Mouse (Mus musculus): Measurements from ENCODE around the gene Agap1.

Agap1 gene

DNA sequence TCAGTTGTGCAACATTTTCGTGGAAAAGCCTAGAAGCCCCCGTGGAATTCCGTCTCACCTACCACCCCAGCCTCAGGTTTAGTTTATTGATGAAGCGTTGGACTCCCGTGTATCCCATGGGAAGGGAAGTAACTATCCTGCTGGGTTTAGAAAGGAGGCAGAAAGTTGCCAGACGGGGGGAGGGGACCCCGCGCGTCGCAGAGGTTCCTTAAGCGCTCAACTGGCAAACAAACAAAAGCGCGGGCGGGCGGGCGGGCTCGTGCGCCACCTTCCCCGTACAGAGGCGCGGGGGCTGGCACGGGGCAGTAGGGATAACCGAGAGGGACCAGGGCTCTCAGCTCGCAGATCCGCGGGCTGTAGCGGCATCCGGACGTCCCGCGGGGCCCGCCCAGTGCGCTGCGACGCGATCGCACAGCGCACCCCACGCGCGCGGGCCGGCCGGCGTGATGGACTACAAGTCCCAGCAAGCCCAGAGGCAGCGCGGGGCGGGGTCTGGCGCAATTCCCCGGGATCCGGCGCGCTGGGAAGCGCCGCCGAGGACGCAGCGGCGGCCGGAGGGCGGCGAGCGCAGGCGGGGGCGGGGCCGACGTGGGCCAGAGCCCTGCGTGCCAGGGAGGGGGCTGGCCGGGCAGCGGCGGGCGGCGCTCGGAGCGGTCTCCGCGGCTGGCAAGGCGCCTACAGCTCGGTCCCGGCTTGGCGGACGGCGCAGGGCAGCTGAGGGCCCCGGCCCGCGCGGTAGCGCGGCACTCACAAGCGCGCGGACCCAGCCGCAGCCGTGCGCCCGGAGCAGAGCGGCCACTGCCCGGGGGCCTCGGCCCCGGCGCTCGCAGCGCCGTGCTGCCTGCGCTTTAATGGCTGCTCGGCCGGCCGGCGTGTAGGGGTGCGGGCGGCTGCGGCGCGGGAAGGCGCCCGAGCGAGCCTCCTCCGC lies at the start of gene Agap1:
Gene Agap1, plus strand, starts transcription at position 611 of the 928 bp plus-strand sequence.
- DNase-seq, result peak; percentile 96

DNA sequence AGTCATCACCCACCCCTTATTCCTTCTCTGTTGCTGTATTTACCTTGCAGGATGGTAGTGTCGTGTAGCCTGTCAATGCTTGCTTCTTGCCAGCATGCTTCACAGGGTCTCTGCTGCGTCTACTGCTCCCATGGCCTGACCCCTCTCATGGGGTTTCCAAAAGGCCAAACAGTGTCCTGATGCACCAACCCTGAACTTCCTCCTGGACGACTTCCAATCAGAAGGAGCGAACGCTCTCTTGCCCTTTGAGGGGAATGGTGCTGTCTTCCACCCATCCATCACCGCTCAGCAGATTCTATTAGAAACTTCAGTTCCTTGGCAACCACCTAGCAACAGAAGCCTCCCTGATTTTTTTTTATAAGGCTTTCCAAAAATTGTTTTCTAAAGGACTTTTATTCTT lies 48.6 kb upstream of the Agap1 start:
- DNase-seq, result no peak

- no peak for DNase-seq
Observed at GRCm38 (mm10) chr1:89407986-89408385, 46.6 kb upstream of the Agap1 start.

- peak; percentile 82 for DNase-seq
Observed at GRCm38 (mm10) chr1:89413122-89413521, 41.5 kb upstream of the Agap1 start.

DNA sequence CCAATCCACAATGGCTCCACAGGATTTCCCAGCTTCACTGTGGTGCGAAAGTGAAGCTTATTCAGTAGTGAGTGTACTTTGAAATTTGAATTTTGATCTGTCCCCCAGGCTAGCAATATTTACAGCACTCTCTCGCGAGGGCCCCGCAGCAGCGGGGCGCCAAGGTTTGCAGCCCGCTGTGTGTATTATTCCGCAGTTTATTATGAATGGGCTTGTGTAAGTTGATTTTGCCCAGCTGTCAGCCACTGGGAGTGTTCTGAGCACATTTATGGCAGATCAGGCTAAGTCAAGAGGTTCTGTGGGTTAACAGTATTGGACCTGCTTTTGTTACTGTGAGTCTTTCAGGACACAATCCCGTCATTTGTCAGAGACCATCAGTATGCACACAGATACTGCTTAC lies 40.0 kb upstream of the Agap1 start:
- no peak for DNase-seq

- no peak for DNase-seq
Observed at GRCm38 (mm10) chr1:89416929-89417328, 37.7 kb upstream of the Agap1 start.

DNA sequence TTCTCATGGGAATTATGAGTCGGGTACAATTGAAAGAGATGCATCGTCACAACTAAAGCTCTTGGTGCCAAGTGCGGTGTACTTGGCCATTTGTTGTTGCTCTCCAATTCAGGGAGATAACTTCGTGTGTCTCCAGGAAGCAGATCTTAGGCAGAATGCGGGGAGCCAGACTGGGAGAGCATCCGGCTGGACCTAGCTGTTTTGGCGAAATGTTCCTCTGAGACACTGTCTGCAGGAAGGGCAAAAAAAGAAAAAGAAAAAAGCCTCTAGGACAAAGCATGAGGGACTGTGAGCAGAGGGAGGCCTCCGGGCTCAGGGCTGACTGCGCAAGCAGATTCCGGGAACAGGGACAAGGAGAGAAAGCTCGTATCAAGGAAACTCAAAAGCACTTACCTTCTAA lies 34.0 kb upstream of the Agap1 start:
- no peak for DNase-seq

- peak; percentile 80 for DNase-seq
Observed at GRCm38 (mm10) chr1:89421401-89421800, 33.2 kb upstream of the Agap1 start.

DNA sequence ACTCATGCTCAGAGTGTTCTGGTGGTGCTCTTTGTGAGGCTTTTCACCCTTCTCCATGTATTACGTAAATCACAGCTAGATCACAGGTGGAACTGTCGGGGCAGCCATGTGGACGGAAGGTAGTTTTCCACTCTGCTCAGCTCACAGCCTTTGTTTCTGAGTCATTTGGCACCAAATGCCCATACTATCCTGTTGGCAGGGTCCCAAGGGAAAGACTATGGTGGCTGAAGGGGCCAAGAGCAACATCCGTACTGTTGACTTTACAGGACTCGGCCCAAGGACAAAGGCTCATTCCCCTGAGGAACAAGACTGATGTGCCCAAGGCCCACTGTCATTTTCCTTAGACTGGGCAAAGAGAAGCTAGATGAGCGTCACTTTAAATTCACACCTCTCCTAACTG lies 30.0 kb upstream of the Agap1 start:
- peak; percentile 72 for DNase-seq

DNA sequence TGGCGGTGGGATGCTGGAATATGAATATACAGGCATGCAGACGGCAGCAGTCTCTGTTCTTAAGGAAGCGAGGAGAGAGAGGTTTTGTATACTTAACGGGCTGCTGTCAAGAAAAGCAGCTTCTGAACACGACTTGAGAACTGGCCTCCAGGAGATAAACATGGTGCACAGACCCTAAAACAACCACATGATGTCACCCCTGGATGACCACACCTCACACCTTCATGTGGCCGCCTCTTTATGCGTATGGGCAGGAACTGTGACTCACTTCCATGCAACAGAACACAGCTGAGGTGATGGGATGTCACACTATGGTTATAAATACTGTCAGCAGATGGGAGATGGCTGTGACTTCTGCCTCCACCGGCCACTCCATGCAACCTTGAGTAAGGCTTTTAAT lies 28.5 kb upstream of the Agap1 start:
- DNase-seq, result no peak

GRCm38 (mm10) chr1:89428671-89429070 lies 25.9 kb upstream of the Agap1 start:
- DNase-seq, result peak; percentile 52

DNA sequence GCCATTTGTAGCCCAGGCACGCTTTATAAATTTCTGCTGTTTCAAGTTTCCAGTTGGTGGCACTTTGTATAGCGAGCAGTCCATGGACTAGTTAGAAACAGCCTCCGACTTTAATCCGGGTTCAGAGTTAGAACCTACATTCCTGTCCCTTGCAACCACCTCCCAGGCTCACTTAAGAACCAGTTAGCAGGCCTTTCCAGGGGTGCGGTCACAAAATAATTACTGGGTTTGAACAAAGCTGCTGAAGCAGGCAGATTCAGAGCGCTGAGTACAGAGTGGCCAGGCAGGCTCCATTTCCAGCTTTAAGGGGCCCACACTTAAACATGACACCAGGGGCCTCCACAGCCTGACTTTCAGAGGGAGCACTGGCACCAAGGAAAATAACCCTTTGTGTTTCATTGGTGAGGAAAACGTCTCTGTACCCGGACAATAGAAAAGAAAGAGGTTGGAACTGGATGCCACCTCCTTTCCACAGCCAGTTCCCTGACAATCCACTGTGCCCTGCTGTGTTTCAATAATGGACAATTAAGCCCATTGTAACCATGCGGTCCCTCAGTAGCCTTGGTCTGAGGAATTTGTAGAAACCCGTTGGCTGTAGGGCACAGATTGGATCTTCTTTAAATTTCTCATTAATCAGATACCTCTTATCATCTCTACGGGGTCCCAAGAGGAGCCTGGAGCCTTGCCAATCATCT lies 24.5 kb upstream of the Agap1 start:
- DNase-seq, result no peak

DNA sequence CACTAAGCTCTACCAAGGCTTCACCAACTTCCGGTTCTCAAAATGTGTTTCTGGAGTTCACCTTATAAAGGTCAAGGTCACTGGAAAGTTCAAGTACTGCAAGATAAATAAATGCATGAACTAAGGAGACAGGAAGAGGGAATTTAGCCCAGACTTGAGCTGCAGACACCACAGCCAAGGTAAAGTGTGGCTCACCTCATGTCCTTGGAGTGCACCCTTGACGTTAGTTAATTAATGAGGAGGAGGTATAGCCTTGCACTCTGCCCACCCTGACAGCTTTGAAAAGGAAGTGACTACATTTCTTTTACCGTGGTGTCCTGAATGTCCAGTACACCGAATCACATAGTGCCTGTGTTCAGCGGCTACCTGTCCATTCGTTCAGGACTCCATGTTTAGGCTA lies 15.3 kb upstream of the Agap1 start:
- no peak for DNase-seq

DNA sequence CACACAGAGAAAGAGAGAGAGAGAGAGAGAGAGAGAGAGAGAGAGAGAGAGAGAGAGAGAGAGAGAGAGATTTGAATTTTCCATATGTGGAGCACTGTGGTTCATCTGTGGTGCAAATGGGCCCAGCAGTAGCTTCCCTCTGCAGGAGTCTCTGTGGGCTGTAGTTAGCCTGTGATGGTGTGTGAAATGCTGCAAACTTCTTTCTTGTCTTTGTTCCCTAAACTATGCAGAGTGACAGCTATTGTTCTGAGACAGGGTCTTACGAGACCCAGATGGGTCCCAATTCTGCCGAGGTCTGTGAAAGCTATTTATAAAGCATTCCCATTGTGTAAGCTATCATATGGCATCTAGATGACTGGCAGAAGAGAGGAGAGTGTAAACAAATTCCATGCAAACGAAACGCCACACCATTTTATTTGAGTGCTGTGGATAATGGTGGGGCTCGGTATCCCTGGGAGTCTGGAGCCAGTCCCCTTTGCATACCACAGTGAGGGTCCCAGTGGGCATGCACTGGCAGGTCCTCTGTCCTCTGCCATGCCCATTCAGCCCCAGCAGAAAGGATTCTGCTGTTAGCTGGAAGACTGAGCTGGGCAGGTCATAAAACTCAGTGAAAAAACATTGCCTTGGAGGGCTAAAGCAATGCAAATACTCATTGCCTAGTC lies 13.2 kb upstream of the Agap1 start:
- DNase-seq, result no peak

DNA sequence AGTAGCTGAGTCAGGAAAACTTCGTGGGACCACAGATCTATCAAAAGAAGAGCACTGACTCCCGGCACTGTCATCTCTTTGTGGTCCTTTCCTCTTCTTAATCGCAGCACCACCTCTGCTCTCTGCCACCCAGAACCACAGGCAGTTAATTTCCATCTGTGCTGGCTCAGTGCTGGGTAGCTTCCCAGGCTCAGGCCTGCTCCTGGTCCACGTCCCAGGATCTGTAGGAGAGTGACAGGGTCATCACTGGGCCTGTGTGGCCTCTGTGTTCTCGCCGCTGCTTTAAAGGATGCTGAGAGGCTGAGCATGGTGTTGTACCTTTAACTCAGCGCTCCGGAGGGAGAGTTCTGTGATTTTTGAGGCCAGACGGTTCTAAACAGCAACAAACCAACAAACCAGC lies 11.1 kb upstream of the Agap1 start:
- no peak for DNase-seq

- DNase-seq, result no peak
Observed at GRCm38 (mm10) chr1:89444014-89444413, 10.6 kb upstream of the Agap1 start.

GRCm38 (mm10) chr1:89450139-89450538 lies 4.5 kb upstream of the Agap1 start:
- no peak for DNase-seq

- DNase-seq, result no peak
Observed at GRCm38 (mm10) chr1:89452138-89452537, 2.5 kb upstream of the Agap1 start.

- DNase-seq, result no peak
Observed at GRCm38 (mm10) chr1:89453666-89454065, 940 bp upstream of the Agap1 start.

- DNase-seq, result peak; percentile 49
Observed at GRCm38 (mm10) chr1:89455421-89456091, 950 bp downstream of the Agap1 start.

DNA sequence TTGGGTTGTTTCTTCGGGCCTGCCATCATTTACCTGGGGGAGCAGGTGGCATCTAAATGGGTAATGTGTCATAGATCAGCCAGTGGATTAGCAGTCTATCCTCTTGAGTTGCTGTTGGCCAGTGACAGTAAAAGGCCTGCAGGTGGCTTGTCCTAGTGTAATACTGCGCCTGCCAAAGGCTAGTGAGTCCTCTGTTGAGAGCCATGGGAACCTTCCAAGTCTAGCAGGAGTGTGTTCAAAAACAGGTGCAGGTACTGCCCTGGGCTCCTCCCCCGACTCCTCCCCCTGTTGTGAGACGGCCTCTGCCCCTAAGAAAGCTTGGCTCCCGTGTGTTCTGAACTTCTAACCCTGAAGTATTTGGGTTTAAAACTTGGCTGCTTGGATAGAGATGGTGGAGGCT lies 1.9 kb downstream of the Agap1 start:
- DNase-seq, result peak; percentile 61

- DNase-seq, result no peak
Observed at GRCm38 (mm10) chr1:89457126-89458031, 2.8 kb downstream of the Agap1 start.

Measured in lung, postnatal 36 days (tissue).